Mouse (Mus musculus) ovary, adult 2 months (tissue): ENCODE results near the gene Mnt. TPM values are rescaled to one million over a fixed set of nuclear protein-coding genes. Genes with fewer than 3 reads are reported as not detected.

Source experiments
- polyA plus RNA-seq: library from polyadenylated mRNA; depleted of rRNA; stranded (reverse); fragments of >200 nt; gene quantifications from 2 replicates; pipeline ENCODE4 v1.2.3, GENCODE M21; 2012; rRNA removed

The Mnt gene
- 22.8 and 31.3 TPM in 2 replicates for polyA plus RNA-seq

DNA sequence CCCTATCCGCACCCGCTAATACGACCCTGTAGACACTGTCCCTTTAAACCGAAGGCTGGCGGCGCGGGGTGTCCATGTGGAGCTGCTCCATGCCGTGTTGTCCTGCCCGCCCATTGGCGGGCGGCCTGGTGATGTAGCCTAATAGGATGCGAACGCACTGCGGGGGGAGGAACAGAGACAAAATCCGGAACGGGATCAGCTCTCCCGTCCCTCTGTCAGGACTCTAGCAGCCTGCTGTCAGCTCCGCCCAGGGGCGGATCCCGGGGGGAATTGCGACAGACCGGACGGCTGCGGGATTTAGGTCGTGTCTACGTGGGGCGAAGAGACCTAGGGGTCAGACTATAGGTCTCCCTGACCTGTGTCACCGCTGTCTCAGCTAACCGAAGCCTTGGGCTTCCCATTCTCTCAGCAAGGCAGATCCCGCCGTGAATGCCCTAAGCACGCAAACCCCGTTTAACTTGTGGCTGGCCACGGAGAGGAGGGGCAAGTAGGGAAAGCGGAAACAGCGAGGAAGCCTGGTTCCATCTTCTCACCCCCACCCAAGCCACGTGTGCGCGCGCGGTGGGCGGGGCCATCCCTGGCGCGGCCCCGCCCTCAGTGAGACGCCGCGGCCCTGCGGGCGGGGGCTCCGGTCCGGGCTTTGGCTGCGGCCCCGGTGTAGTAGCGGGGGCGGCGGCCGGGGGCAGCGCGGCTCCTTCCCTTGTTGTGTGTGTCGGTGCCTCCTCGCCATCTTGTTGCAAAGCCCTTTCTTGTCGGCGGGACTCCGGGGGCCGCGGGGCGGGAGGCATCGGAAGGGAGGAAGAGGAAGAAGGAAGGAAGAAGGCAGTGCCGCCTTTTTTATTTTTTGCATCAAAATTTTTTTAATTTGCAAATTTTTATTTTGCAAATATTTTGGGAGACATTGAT lies at the start of gene Mnt:
Gene Mnt, plus strand, starts transcription at position 665 of the 906 bp plus-strand sequence.

Other genes with a start within 250 kb of the Mnt start
- gene Rap1gap2, start 220.0 kb upstream of the Mnt start, polyA plus RNA-seq, result 8.8 and 8.9 TPM in 2 replicates
- gene Ccdc92b, start 211.3 kb upstream of the Mnt start, polyA plus RNA-seq, result 0.59 and 0.94 TPM in 2 replicates
- gene Cluh, start 181.4 kb upstream of the Mnt start, polyA plus RNA-seq, result 74.1 and 83.5 TPM in 2 replicates
- 10.7 and 12.3 TPM in 2 replicates for gene Pafah1b1, start 106.2 kb upstream of the Mnt start, polyA plus RNA-seq
- gene Mettl16, start 60.1 kb upstream of the Mnt start, polyA plus RNA-seq, result 4.0 and 6.9 TPM in 2 replicates
- gene Sgsm2, start 66.1 kb downstream of the Mnt start, polyA plus RNA-seq, result 38.5 and 40.1 TPM in 2 replicates
- gene Tsr1, start 67.2 kb downstream of the Mnt start, polyA plus RNA-seq, result 8.5 and 10.3 TPM in 2 replicates
- gene Smg6, start 94.9 kb downstream of the Mnt start, polyA plus RNA-seq, result 48.3 and 50.4 TPM in 2 replicates
- gene Srr, start 95.0 kb downstream of the Mnt start, polyA plus RNA-seq, result 4.7 TPM in 2 replicates